Mouse (Mus musculus): Measurements from ENCODE around the gene Anks6. TPM values are rescaled to one million over a fixed set of nuclear protein-coding genes. Genes with fewer than 3 reads are reported as not detected.
"Not testable (repeated sequence)": the region's sequence is repeated elsewhere in the genome, so short reads cannot be mapped to it uniquely, and the experiment has no call there.

The Anks6 gene
- polyA plus RNA-seq, 1 experiment = not detected

GRCm38 (mm10) chr4:47079997-47080646 lies 22.9 kb upstream of the Anks6 start:
- Histone ChIP-seq H3K36me3 (ENCODE audit: control insufficient read depth) (no peaks in the 10 kb centered on the region), H3K4me3 (replicated peaks) (no peak overlapping the region), H3K27me3 (ENCODE audit: control insufficient read depth) (no peaks in the 10 kb centered on the region), H3K4me1 (ENCODE audit: control insufficient read depth) (no peaks in the 10 kb centered on the region), H3K9me3 (ENCODE audit: control insufficient read depth, low read length) (no peaks in the 10 kb centered on the region)
- no peak for TF ChIP-seq TAL1 (IDR thresholded peaks at IDR 0.05; ENCODE audit: low read length)
- TF ChIP-seq GATA1 (IDR thresholded peaks at IDR 0.05; ENCODE audit: low read length) = no peak

- TF ChIP-seq TAL1 (IDR thresholded peaks at IDR 0.05; ENCODE audit: low read length) = no peak
- TF ChIP-seq GATA1 (IDR thresholded peaks at IDR 0.05; ENCODE audit: low read length) = no peak
- Histone ChIP-seq H3K36me3 (ENCODE audit: control insufficient read depth) (no peaks in the 10 kb centered on the region), H3K4me3 (replicated peaks) (no peak overlapping the region), H3K27me3 (ENCODE audit: control insufficient read depth) (no peaks in the 10 kb centered on the region), H3K9me3 (ENCODE audit: control insufficient read depth, low read length) (peaks cover 4% of the 10 kb centered on the region; the same call in 1 of the 2 replicates), H3K4me1 (ENCODE audit: control insufficient read depth) (no peaks in the 10 kb centered on the region)
Observed at GRCm38 (mm10) chr4:47075054-47075453, 17.8 kb upstream of the Anks6 start.

DNA sequence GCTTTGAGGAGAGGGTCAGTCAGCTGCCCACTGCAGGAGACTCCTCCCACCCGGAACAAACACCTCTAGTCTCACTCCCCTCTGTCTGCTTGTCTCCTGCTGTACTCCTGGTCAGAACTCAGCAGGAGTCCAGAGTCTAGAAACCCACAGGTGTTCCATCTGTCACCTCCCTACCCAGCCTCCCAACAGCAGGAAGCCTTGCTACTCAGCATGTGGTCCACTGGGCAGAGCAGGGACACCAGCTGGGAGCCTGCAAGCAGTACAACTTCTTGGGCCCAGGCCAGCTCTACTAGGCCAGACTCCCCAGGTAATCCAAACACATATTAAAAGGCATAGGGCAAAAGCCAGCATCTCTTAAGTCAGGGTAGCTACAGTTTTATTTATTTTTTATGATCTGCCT lies 3.7 kb upstream of the Anks6 start:
- Histone ChIP-seq H3K36me3 (ENCODE audit: control insufficient read depth) (no peaks in the 10 kb centered on the region), H3K4me3 (replicated peaks) (no peak overlapping the region), H3K9me3 (ENCODE audit: control insufficient read depth, low read length) (no peaks in the 10 kb centered on the region), H3K27me3 (ENCODE audit: control insufficient read depth) (peaks cover 31% of the 10 kb centered on the region), H3K4me1 (ENCODE audit: control insufficient read depth) (no peaks in the 10 kb centered on the region)
- TF ChIP-seq TAL1 (IDR thresholded peaks at IDR 0.05; ENCODE audit: low read length) (no peak), GATA1 (IDR thresholded peaks at IDR 0.05; ENCODE audit: low read length) (no peak)

GRCm38 (mm10) chr4:47057510-47058325 lies 491 bp upstream of the Anks6 start:
- Histone ChIP-seq H3K27me3 (ENCODE audit: control insufficient read depth) (peaks cover 45% of the 10 kb centered on the region), H3K4me3 (replicated peaks) (peak overlapping the region; percentile 20)

GRCm38 (mm10) chr4:47055570-47056080 lies 1.6 kb downstream of the Anks6 start:
- H3K27me3 ChIP-seq (ENCODE audit: control insufficient read depth) = peaks cover 60% of the 10 kb centered on the region
- no peaks in the 10 kb centered on the region for H3K9me3 ChIP-seq (ENCODE audit: control insufficient read depth, low read length)
- H3K36me3 ChIP-seq (ENCODE audit: control insufficient read depth) = no peaks in the 10 kb centered on the region
- TF ChIP-seq GATA1 (IDR thresholded peaks at IDR 0.05; ENCODE audit: low read length) = no peak
- H3K4me1 ChIP-seq (ENCODE audit: control insufficient read depth) = no peaks in the 10 kb centered on the region
- no peak overlapping the region for H3K4me3 ChIP-seq (replicated peaks)

More at GRCm38 (mm10) chr4:47057510-47058325, 491 bp upstream of the Anks6 start:
- Histone ChIP-seq H3K36me3 (ENCODE audit: control insufficient read depth) (no peaks in the 10 kb centered on the region), H3K9me3 (ENCODE audit: control insufficient read depth, low read length) (no peaks in the 10 kb centered on the region), H3K4me1 (ENCODE audit: control insufficient read depth) (no peaks in the 10 kb centered on the region)
- no peak for TF ChIP-seq GATA1 (IDR thresholded peaks at IDR 0.05; ENCODE audit: low read length)
- no peak for TF ChIP-seq TAL1 (IDR thresholded peaks at IDR 0.05; ENCODE audit: low read length)

DNA sequence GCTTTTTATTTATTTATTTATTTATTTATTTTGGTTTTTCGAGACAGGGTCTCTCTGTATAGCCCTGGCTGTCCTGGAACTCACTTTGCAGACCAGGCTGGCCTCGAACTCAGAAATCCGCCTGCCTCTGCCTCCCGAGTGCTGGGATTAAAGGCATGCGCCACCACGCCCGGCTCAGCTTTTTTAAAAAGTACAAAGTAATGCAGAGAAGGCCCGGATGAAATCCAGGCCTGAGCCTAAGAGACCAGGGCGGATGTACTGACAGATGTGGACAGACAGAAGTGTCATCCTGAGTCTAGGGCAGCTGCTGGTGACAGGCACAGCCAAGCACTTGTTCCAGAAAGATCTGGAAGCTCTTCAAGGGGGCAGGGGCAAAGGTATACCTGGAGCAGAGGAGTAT lies 2.1 kb downstream of the Anks6 start:
- not testable (repeated sequence) for H3K4me3 ChIP-seq (replicated peaks); H3K9me3 ChIP-seq (ENCODE audit: control insufficient read depth, low read length)
- peaks cover 61% of the 10 kb centered on the region for H3K27me3 ChIP-seq (ENCODE audit: control insufficient read depth)

DNA sequence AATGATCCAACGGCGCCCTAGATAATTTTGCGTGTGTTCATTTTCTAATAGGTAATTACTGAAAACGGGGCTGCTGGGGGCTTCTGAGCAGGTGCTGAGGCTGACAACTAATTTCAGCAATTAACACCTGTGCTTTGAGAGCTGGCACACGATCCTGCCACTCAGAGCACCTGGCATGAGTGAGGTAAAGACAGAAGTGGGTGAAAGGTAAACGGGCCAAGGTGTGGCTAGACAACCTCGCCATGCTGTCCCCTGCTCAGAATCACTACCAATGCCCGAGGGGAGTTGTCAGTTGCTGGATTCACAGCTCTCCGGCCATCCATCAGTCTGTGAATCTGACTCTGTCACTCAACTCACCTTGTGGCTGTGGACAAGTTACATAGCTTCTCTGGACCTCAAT lies 5.3 kb downstream of the Anks6 start:
- Histone ChIP-seq H3K36me3 (ENCODE audit: control insufficient read depth) (no peaks in the 10 kb centered on the region), H3K4me3 (replicated peaks) (no peak overlapping the region), H3K4me1 (ENCODE audit: control insufficient read depth) (no peaks in the 10 kb centered on the region), H3K9me3 (ENCODE audit: control insufficient read depth, low read length) (no peaks in the 10 kb centered on the region), H3K27me3 (ENCODE audit: control insufficient read depth) (peaks cover 41% of the 10 kb centered on the region)
- TF ChIP-seq TAL1 (IDR thresholded peaks at IDR 0.05; ENCODE audit: low read length) (no peak), GATA1 (IDR thresholded peaks at IDR 0.05; ENCODE audit: low read length) (no peak)

More for the DNA sequence above, 2.1 kb downstream of the Anks6 start:
- not testable (repeated sequence) for H3K36me3 ChIP-seq (ENCODE audit: control insufficient read depth); H3K4me1 ChIP-seq (ENCODE audit: control insufficient read depth)

GRCm38 (mm10) chr4:47050642-47051381 lies 6.4 kb downstream of the Anks6 start:
- Histone ChIP-seq H3K4me1 (ENCODE audit: control insufficient read depth) (no peaks in the 10 kb centered on the region), H3K4me3 (replicated peaks) (no peak overlapping the region), H3K36me3 (ENCODE audit: control insufficient read depth) (no peaks in the 10 kb centered on the region), H3K9me3 (ENCODE audit: control insufficient read depth, low read length) (no peaks in the 10 kb centered on the region), H3K27me3 (ENCODE audit: control insufficient read depth) (peaks cover 30% of the 10 kb centered on the region)
- TF ChIP-seq GATA1 (IDR thresholded peaks at IDR 0.05; ENCODE audit: low read length) = no peak
- TF ChIP-seq TAL1 (IDR thresholded peaks at IDR 0.05; ENCODE audit: low read length) = no peak

DNA sequence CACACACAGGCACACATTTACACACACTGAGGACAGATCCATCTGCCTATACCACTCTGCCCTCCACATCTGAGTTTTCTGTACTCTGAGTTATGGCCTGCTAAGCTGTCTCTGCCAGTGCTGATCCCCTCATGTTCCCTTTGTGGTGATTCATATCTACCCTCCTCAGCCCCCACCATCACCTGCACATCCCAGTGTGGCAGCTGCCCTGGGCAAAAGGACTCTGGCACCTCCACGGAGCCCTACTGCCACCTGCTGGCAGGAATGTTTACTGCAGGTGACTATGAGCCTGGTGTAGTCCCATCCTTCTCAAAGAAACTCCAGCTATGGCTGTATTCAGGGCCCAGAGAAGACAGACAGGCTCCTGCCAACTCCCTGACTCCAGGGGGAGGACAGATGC lies 7.1 kb downstream of the Anks6 start:
- Histone ChIP-seq H3K27me3 (ENCODE audit: control insufficient read depth) (peaks cover 24% of the 10 kb centered on the region), H3K36me3 (ENCODE audit: control insufficient read depth) (no peaks in the 10 kb centered on the region), H3K4me1 (ENCODE audit: control insufficient read depth) (no peaks in the 10 kb centered on the region), H3K4me3 (replicated peaks) (no peak overlapping the region), H3K9me3 (ENCODE audit: control insufficient read depth, low read length) (no peaks in the 10 kb centered on the region)
- TF ChIP-seq GATA1 (IDR thresholded peaks at IDR 0.05; ENCODE audit: low read length) (no peak), TAL1 (IDR thresholded peaks at IDR 0.05; ENCODE audit: low read length) (no peak)

Data from erythroblast, embryonic 14.5 days (primary cell).